Mouse (Mus musculus): ENCODE data around the gene Fam111a.

Fam111a gene

DNA sequence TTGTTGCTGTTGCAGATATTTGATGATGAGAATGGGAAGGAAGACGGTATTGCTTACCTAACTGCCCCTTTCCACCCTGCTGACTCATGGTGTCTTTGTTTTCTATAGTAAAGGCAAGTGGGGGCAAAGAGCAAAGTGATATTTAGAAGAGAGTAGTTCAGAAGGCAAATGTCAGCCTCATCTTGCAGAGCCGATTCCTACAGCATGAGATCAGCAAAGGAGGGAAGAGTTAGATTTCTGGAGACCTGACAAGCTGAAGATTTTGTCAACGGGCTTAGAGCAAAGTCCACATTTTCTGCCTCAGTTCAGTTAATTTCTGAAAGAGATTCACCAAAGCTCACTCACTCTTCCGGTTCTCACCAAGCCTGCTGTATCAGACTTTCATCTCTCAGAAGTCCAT, 87.6 kb downstream of the Fam111a start, which contains the start of gene Glyat:
Gene Glyat, plus strand, starts transcription at position 133 of the 400 bp plus-strand sequence.
- no peak for DNase-seq (ENCODE audit: low spot score)

DNA sequence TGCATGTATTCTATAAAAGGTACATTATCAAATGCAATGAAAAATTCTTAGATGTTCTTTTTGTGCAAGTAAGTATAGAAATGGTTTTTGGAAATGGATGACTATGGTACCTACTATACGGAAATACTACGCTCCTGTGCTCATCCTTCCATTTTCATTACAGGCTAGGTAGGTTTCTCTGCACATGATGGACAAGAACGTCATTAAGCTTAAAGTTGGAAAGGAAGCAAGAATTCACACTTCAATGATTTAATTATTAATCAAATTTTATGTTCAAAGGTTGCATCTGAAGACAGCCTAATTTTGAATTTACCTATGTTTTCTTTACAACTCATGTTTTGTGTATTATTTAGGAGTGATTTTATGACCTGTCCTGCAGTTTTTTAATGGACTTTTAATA, 88.7 kb downstream of the Fam111a start:
- DNase-seq (ENCODE audit: low spot score): no peak

DNA sequence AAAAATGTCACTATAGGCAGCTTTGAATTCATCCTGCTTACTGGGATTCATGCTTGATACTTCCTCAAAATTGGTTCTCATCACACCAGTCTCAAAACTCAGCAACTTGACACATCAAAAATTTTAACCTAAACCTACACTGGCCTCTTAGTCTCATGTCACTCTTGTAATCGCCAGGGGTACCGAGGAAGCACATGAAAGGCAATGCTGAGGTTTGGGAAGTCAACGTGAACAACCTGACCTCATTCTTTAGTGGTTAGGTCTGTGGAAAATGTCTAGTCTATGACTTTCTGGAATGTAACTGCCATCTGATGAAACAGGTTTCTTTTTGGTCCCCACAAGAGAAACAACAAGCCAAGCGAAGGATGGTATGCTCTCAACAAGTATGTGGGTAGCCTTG, 89.4 kb downstream of the Fam111a start:
- no peak for DNase-seq (ENCODE audit: low spot score)

DNA sequence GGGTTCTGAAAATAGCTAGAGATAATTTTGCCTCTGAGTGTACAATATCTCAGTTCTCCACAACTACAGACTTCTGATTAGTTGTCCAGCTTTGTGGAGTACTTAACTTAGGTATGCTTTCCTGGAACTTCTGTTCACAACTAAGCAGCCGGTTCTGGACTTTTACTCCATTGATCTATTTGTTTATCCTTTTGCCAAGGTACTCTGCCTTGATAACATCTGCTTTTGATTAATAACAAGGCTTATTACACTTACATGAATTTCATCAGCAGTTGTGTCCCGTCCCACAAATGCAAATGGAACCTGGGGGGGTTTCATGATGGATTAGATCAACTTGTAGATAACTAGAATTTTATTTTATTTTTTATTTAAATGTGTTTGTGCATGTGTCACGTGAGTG, 91.3 kb downstream of the Fam111a start:
- DNase-seq (ENCODE audit: low spot score): no peak

DNA sequence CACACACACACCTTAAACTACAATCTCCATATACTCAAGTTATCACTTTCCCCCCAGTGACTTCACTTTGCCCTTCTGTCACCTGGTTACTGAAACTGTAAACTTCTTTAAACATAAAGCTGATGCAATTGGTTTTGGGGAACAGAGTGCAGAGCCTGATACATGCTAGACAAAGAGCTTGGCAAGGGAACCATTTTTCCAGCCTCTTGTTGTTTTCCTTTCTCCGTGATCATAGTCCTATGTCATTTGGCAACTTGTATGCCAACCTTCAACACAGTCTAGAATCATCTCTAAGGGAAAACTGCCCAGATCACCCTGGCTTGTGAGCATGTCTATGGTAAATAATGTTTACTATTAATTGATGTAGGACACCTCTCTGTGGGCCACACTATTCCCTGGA, 92.5 kb downstream of the Fam111a start:
- no peak for DNase-seq (ENCODE audit: low spot score)
